Mouse (Mus musculus): ENCODE measurements around the gene Apol10b. TPM values are rescaled to one million over a fixed set of nuclear protein-coding genes. Genes with fewer than 3 reads are reported as not detected.
"Not testable (repeated sequence)": the region's sequence is repeated elsewhere in the genome, so short reads cannot be mapped to it uniquely, and the experiment has no call there.

Apol10b gene
- total and polyA plus RNA-seq, 2 experiments from 2014 or later: 0.11 TPM; not detected in 1

GRCm38 (mm10) chr15:77587026-77587425 is 8.9 kb downstream of the Apol10b start:
- Histone ChIP-seq H3K27me3 (ENCODE audit: control insufficient read depth, insufficient read depth, low read length) (no peaks in the 10 kb centered on the region), H3K4me1 (ENCODE audit: control insufficient read depth, insufficient read depth) (no peaks in the 10 kb centered on the region), H3K4me2 (ENCODE audit: low read depth, low read length) (no peak overlapping the region), H3K4me3 (ENCODE audit: low read depth, low read length) (no peak overlapping the region), H3K9me3 (replicated peaks; ENCODE audit: control insufficient read depth, low read length) (0 out of 2 replicates have a peak, but pooled peaks cover 7% of the 10 kb centered on the region), H3K9ac (replicated peaks; ENCODE audit: low read depth, low read length) (no peak overlapping the region), H3K36me3 (replicated peaks; ENCODE audit: control insufficient read depth, insufficient read depth, low read length) (no peaks in the 10 kb centered on the region), H3K27ac (ENCODE audit: low read depth) (no peak overlapping the region)
- TF ChIP-seq EP300 (IDR thresholded peaks at IDR 0.05; ENCODE audit: low read depth): no peak
- TF ChIP-seq CTCF (IDR thresholded peaks at IDR 0.05; ENCODE audit: low read depth): no peak
- no peak for ATAC-seq (ENCODE audit: insufficient read depth, low read depth)
- DNase-seq (ENCODE audit: low spot score): no peak

- no peaks in the 10 kb centered on the region for H3K27me3 ChIP-seq (ENCODE audit: control insufficient read depth, insufficient read depth, low read length)
- no peak overlapping the region for H3K4me2 ChIP-seq (ENCODE audit: low read depth, low read length)
- 0 out of 2 replicates have a peak, but pooled peaks cover 7% of the 10 kb centered on the region for H3K9me3 ChIP-seq (replicated peaks; ENCODE audit: control insufficient read depth, low read length)
- 6% methylated on average over 1 of the region's 1 CpGs for WGBS
- H3K9ac ChIP-seq (replicated peaks; ENCODE audit: low read depth, low read length): no peak overlapping the region
- H3K4me3 ChIP-seq (ENCODE audit: low read depth, low read length): no peak overlapping the region
- peak; percentile 88 for TF ChIP-seq EP300 (IDR thresholded peaks at IDR 0.05; ENCODE audit: low read depth)
- no peak for TF ChIP-seq CTCF (IDR thresholded peaks at IDR 0.05; ENCODE audit: low read depth)
- ATAC-seq (ENCODE audit: insufficient read depth, low read depth) (peak; percentile 92), DNase-seq (ENCODE audit: low spot score) (peak; percentile 82)
- H3K36me3 ChIP-seq (replicated peaks; ENCODE audit: control insufficient read depth, insufficient read depth, low read length): no peaks in the 10 kb centered on the region
- H3K27ac ChIP-seq (ENCODE audit: low read depth): no peak overlapping the region
- H3K4me1 ChIP-seq (ENCODE audit: control insufficient read depth, insufficient read depth): peaks cover 4% of the 10 kb centered on the region; the same call in 1 of the 2 replicates
Observed at GRCm38 (mm10) chr15:77581681-77582080, 14.2 kb downstream of the Apol10b start.

GRCm38 (mm10) chr15:77579311-77579710 is 16.6 kb downstream of the Apol10b start:
- Histone ChIP-seq H3K4me3 (ENCODE audit: low read depth, low read length) (no peak overlapping the region), H3K36me3 (replicated peaks; ENCODE audit: control insufficient read depth, insufficient read depth, low read length) (no peaks in the 10 kb centered on the region), H3K9me3 (replicated peaks; ENCODE audit: control insufficient read depth, low read length) (0 out of 2 replicates have a peak, but pooled peaks cover 7% of the 10 kb centered on the region), H3K4me2 (ENCODE audit: low read depth, low read length) (no peak overlapping the region), H3K27ac (ENCODE audit: low read depth) (no peak overlapping the region), H3K4me1 (ENCODE audit: control insufficient read depth, insufficient read depth) (peaks cover 4% of the 10 kb centered on the region; the same call in 1 of the 2 replicates), H3K9ac (replicated peaks; ENCODE audit: low read depth, low read length) (no peak overlapping the region), H3K27me3 (ENCODE audit: control insufficient read depth, insufficient read depth, low read length) (no peaks in the 10 kb centered on the region)
- no peak for ATAC-seq (ENCODE audit: insufficient read depth, low read depth)
- WGBS: 78% methylated on average over 4 of the region's 4 CpGs
- TF ChIP-seq CTCF (IDR thresholded peaks at IDR 0.05; ENCODE audit: low read depth) (no peak), EP300 (IDR thresholded peaks at IDR 0.05; ENCODE audit: low read depth) (no peak)
- no peak for DNase-seq (ENCODE audit: low spot score)

GRCm38 (mm10) chr15:77578801-77579200 is 17.1 kb downstream of the Apol10b start:
- DNase-seq (ENCODE audit: low spot score) (no peak), ATAC-seq (ENCODE audit: insufficient read depth, low read depth) (no peak)
- Histone ChIP-seq H3K9me3 (replicated peaks; ENCODE audit: control insufficient read depth, low read length) (0 out of 2 replicates have a peak, but pooled peaks cover 4% of the 10 kb centered on the region), H3K9ac (replicated peaks; ENCODE audit: low read depth, low read length) (no peak overlapping the region), H3K4me1 (ENCODE audit: control insufficient read depth, insufficient read depth) (peaks cover 4% of the 10 kb centered on the region; the same call in 1 of the 2 replicates), H3K36me3 (replicated peaks; ENCODE audit: control insufficient read depth, insufficient read depth, low read length) (no peaks in the 10 kb centered on the region), H3K27me3 (ENCODE audit: control insufficient read depth, insufficient read depth, low read length) (no peaks in the 10 kb centered on the region), H3K27ac (ENCODE audit: low read depth) (no peak overlapping the region), H3K4me3 (ENCODE audit: low read depth, low read length) (no peak overlapping the region), H3K4me2 (ENCODE audit: low read depth, low read length) (no peak overlapping the region)
- whole genome bisulfite sequencing: 79% methylated on average over 2 of the region's 2 CpGs
- no peak for TF ChIP-seq EP300 (IDR thresholded peaks at IDR 0.05; ENCODE audit: low read depth)
- no peak for TF ChIP-seq CTCF (IDR thresholded peaks at IDR 0.05; ENCODE audit: low read depth)

- Histone ChIP-seq H3K9me3 (replicated peaks; ENCODE audit: control insufficient read depth, low read length) (no peaks in the 10 kb centered on the region), H3K4me3 (ENCODE audit: low read depth, low read length) (no peak overlapping the region), H3K4me1 (ENCODE audit: control insufficient read depth, insufficient read depth) (no peaks in the 10 kb centered on the region), H3K36me3 (replicated peaks; ENCODE audit: control insufficient read depth, insufficient read depth, low read length) (no peaks in the 10 kb centered on the region), H3K9ac (replicated peaks; ENCODE audit: low read depth, low read length) (no peak overlapping the region), H3K4me2 (ENCODE audit: low read depth, low read length) (no peak overlapping the region), H3K27ac (ENCODE audit: low read depth) (no peak overlapping the region), H3K27me3 (ENCODE audit: control insufficient read depth, insufficient read depth, low read length) (no peaks in the 10 kb centered on the region)
- ATAC-seq (ENCODE audit: insufficient read depth, low read depth) (no peak), DNase-seq (ENCODE audit: low spot score) (no peak)
- TF ChIP-seq EP300 (IDR thresholded peaks at IDR 0.05; ENCODE audit: low read depth): no peak
- TF ChIP-seq CTCF (IDR thresholded peaks at IDR 0.05; ENCODE audit: low read depth): peak; percentile 33
Observed at GRCm38 (mm10) chr15:77563219-77563618, 32.7 kb downstream of the Apol10b start.

- no peak within 1 kb of the TSS for H3K9ac ChIP-seq (replicated peaks; ENCODE audit: low read depth, low read length)
- H3K36me3 ChIP-seq (replicated peaks; ENCODE audit: control insufficient read depth, insufficient read depth, low read length): no peaks in the 10 kb centered on the region
- H3K4me3 ChIP-seq (ENCODE audit: low read depth, low read length): no peak within 1 kb of the TSS
- no peaks in the 10 kb centered on the region for H3K4me1 ChIP-seq (ENCODE audit: control insufficient read depth, insufficient read depth)
- no peak within 1 kb of the TSS for H3K4me2 ChIP-seq (ENCODE audit: low read depth, low read length)
- H3K27ac ChIP-seq (ENCODE audit: low read depth): no peak within 1 kb of the TSS
- H3K27me3 ChIP-seq (ENCODE audit: control insufficient read depth, insufficient read depth, low read length): no peaks in the 10 kb centered on the region
- ATAC-seq (ENCODE audit: insufficient read depth, low read depth): no peak
- TF ChIP-seq EP300 (IDR thresholded peaks at IDR 0.05; ENCODE audit: low read depth) (no peak), CTCF (IDR thresholded peaks at IDR 0.05; ENCODE audit: low read depth) (no peak)
- no peaks in the 10 kb centered on the region for H3K9me3 ChIP-seq (replicated peaks; ENCODE audit: control insufficient read depth, low read length)
- DNase-seq (ENCODE audit: low spot score): no peak
Observed at GRCm38 (mm10) chr15:77561792-77562191, 34.1 kb downstream of the Apol10b start, which contains the start of gene 1700025B11Rik. Gene 1700025B11Rik, minus strand, starts transcription at chr15:77561892.

- not testable (repeated sequence) for H3K4me2 ChIP-seq (ENCODE audit: low read depth, low read length); H3K9me3 ChIP-seq (replicated peaks; ENCODE audit: control insufficient read depth, low read length); H3K4me1 ChIP-seq (ENCODE audit: control insufficient read depth, insufficient read depth); H3K27ac ChIP-seq (ENCODE audit: low read depth); H3K9ac ChIP-seq (replicated peaks; ENCODE audit: low read depth, low read length); ATAC-seq (ENCODE audit: insufficient read depth, low read depth); H3K4me3 ChIP-seq (ENCODE audit: low read depth, low read length); H3K36me3 ChIP-seq (replicated peaks; ENCODE audit: control insufficient read depth, insufficient read depth, low read length); DNase-seq (ENCODE audit: low spot score); H3K27me3 ChIP-seq (ENCODE audit: control insufficient read depth, insufficient read depth, low read length)
- 39% methylated on average over 1 of the region's 1 CpGs for WGBS
Observed at GRCm38 (mm10) chr15:77539221-77539620, 56.7 kb downstream of the Apol10b start.
